Mouse (Mus musculus): ENCODE results near the gene Coq3. TPM values are rescaled to one million over a fixed set of nuclear protein-coding genes. Genes with fewer than 3 reads are reported as not detected.

Gene Coq3
- polyA plus RNA-seq, 2 experiments from 2014 or later = 10.3 to 13.4 TPM

Other genes with a start within 250 kb of the Coq3 start
- gene Prdm13, start 193.7 kb upstream of the Coq3 start, polyA plus RNA-seq (2017; shearing (Covaris generic)) = under 1 TPM in 1 of 2 experiments, not detected in 1; 0.26 TPM
- gene Ccnc, start 152.0 kb upstream of the Coq3 start, polyA plus RNA-seq (2017; shearing (Covaris generic)) = 10 to 100 TPM; 40.5 to 51.1 TPM
- 10 to 100 TPM; 15.8 to 19.4 TPM for gene Usp45, start 112.5 kb upstream of the Coq3 start, polyA plus RNA-seq (2017; shearing (Covaris generic))
- gene Tstd3, start 112.5 kb upstream of the Coq3 start, polyA plus RNA-seq (2017; shearing (Covaris generic)) = 10 to 100 TPM; 21.9 to 27.0 TPM
- gene Pnisr, start 32.1 kb upstream of the Coq3 start, polyA plus RNA-seq (2017; shearing (Covaris generic)) = 100 to 1,000 TPM; 219 to 256 TPM
- not detected for gene Faxc, start 51.7 kb downstream of the Coq3 start, polyA plus RNA-seq (2017; shearing (Covaris generic))

All from CD4-positive, CD25-positive, alpha-beta regulatory T cell, adult 4 months (primary cell).